Mouse (Mus musculus) kidney, adult 2 months (tissue): ENCODE data around the gene Slc22a8.

Experiments
- CTCF ChIP-seq: fragments of 200-500 bp; conservative IDR thresholded peaks from 2 replicates; pipeline ENCODE4 v1.5.1; 2011; ENCODE audit warnings: low read depth, mild to moderate bottlenecking, control low read depth, low read length, moderate library complexity, mixed read lengths; ENCODE audit not compliant: insufficient read depth, insufficient read length
- POLR2A ChIP-seq: fragments of 200-500 bp; IDR thresholded peaks from one replicate; pipeline ENCODE4 v1.6.1; 2011; ENCODE audit warnings: low read depth, low read length, control low read depth

- no peak for TF ChIP-seq POLR2A
- peak; percentile 34; the same call in 1 of the 2 replicates for TF ChIP-seq CTCF
Measured at GRCm38 (mm10) chr19:8630249-8630648, 39.2 kb downstream of the Slc22a8 start.
